Mouse (Mus musculus): ENCODE measurements at regions not wholly inside any gene's neighbourhood (a gene's known extent, or its start where the extent isn't known, plus 50 kb on each side); places are given as distances from the start of the nearest gene placed in this dataset.

DNA sequence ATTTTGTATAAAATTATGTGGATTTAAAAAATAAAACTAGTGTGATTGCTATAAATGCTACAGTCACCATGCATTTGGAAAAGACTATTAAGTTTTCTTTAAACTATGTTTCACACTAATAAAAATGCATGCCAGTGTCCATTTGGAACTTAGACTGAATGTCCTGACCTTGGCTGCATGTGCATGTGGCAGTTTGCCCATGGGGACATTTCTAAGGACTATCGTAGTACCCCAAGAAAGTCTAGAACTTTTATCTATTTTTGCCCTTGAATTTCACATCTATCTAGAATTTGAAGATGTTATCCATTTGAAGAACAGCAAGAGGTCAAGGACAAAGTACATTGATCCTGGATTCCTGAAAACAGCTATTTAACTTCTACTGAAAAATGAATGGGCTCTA is 745.9 kb downstream of the Tmem182 start:
- TF ChIP-seq CTCF (IDR thresholded peaks at IDR 0.05; ENCODE audit: borderline replicate concordance, extremely low read depth, insufficient read depth, insufficient read length) = no peak
- TF ChIP-seq POLR2A (IDR thresholded peaks at IDR 0.05; ENCODE audit: borderline replicate concordance, extremely low read depth, insufficient read depth, insufficient read length, poor library complexity, severe bottlenecking) = no peak

DNA sequence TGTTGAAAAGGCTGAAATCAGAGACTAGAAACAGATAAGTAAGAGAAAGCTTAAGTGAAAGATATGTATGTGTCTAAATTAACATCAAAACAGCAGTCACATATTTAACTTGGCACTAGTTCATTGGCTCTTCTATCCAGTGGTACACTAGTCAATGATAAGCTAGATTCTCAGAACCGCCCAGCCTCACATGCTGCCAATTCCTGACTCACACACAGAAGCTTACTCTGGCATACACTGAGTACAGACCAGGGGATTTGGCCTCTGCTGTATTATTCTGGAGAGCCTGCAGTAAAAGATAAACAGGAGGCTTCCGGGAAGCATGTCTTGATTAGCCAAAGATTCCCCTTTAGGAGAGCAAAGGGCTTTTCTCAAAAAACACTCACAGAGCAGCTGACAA is 750.2 kb downstream of the Tmem182 start:
- DNase-seq (ENCODE audit: low read depth) = peak; percentile 92
- TF ChIP-seq POLR2A (IDR thresholded peaks at IDR 0.05; ENCODE audit: borderline replicate concordance, extremely low read depth, insufficient read depth, insufficient read length, poor library complexity, severe bottlenecking) (no peak), CTCF (IDR thresholded peaks at IDR 0.05; ENCODE audit: borderline replicate concordance, extremely low read depth, insufficient read depth, insufficient read length) (no peak)

More for the DNA sequence above, 745.9 kb downstream of the Tmem182 start:
- DNase-seq (ENCODE audit: low read depth) = no peak

DNA sequence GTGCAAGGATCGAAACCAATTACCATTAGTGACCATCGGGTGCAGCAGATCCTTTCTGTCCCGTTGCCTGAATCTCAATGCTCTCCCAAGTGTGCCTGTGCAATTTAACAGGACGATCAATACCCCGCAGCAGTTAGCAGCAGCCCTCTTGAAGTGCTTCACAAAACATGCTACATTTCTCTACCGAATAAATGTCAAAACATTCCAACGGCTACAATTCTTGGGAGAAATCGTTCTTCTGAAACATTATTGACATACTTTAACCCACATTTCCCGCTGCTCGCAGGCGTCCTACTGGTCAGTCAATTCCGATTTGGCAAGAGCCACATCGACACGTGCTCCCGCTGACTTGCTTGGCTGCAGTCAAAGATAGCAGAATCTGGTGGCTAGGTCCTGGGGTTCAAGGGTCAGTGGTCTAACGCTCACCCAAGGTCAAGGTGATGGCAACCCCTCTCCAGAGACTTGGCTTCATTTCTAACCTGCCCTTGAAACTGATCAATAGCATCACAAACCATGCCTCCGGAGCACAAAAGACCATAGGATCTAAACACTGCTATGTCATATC is 753.8 kb downstream of the Tmem182 start:
- peak; percentile 53 for DNase-seq (ENCODE audit: low read depth)
- TF ChIP-seq CTCF (IDR thresholded peaks at IDR 0.05; ENCODE audit: borderline replicate concordance, extremely low read depth, insufficient read depth, insufficient read length) = no peak
- no peak for TF ChIP-seq POLR2A (IDR thresholded peaks at IDR 0.05; ENCODE audit: borderline replicate concordance, extremely low read depth, insufficient read depth, insufficient read length, poor library complexity, severe bottlenecking)

DNA sequence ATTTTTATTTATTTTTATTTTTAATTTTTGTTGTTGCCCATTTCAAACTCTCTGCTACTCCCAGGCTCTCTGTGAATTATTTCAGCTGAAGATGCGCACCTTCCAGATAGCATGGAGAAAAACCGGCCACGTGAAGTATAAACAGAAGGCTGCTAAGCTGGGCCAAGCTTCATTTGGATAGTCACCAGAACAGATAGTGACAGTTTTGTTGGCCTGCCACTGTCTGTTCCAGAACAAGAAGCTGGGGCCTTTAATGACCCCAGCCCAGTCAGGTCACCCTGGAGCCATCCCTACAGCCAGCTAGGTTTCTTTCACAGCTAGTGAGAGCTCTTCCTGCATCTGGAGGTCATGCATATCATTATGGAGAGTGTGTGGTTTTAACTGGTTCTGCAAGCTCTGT is 754.6 kb downstream of the Tmem182 start:
- DNase-seq (ENCODE audit: low read depth) = no peak
- TF ChIP-seq POLR2A (IDR thresholded peaks at IDR 0.05; ENCODE audit: borderline replicate concordance, extremely low read depth, insufficient read depth, insufficient read length, poor library complexity, severe bottlenecking) (no peak), CTCF (IDR thresholded peaks at IDR 0.05; ENCODE audit: borderline replicate concordance, extremely low read depth, insufficient read depth, insufficient read length) (no peak)

DNA sequence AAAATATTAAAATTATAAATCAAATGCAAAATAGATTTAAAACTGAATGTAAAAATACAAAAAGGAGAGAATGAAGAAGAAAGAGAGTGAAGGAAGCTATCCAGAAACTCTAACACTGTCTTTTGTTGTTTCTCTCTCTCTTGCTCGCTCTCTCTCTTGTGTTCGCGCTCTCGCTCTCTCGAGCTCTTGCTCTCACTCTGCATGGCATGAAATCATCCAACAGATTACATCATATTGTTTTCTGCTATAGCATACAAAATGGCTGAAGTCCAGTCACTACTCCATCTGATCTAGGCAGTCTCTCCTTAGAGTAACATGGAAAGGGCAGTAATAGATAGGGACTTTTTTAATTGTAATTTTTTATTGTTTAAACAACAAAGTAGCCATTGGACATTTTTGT is 798.1 kb downstream of the Tmem182 start:
- no peak for TF ChIP-seq POLR2A (IDR thresholded peaks at IDR 0.05; ENCODE audit: borderline replicate concordance, extremely low read depth, insufficient read depth, insufficient read length, poor library complexity, severe bottlenecking)
- TF ChIP-seq CTCF (IDR thresholded peaks at IDR 0.05; ENCODE audit: borderline replicate concordance, extremely low read depth, insufficient read depth, insufficient read length) = no peak

DNA sequence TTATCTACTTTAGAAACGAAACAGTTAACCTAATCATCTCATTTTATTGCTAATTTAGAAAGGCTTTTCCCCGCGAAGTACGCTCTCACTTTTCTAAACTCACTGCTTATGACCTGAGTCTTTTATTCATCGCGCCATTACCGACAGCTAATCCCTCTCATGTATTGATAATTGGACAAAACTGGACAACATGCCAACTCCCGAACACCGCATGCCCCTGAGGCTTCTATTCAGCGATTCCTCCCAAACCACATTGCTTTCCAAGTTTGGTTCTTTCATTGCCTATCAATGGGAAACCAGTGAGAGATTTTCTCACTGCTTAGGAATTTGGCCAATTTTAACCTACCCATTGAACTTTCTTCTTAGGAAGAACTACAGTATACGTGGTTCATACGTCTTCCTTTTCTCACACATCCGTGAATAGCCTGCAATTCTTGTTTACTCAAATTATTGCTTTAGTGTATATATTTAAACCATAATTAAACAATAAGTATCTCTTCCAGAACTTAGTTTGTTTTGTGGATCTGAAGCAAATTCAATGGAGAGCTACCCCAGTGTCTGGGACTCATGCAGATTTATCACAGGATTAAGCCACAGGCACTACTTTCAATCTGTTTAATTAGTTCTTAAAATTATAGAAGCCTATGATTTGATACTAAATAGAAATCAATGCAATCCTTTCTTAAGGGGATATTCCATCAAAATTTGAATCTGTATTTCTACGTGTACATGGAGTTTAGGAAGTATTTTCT is 799.8 kb downstream of the Tmem182 start:
- DNase-seq (ENCODE audit: low read depth) = peak; percentile 97
- TF ChIP-seq POLR2A (IDR thresholded peaks at IDR 0.05; ENCODE audit: borderline replicate concordance, extremely low read depth, insufficient read depth, insufficient read length, poor library complexity, severe bottlenecking) = no peak
- TF ChIP-seq CTCF (IDR thresholded peaks at IDR 0.05; ENCODE audit: borderline replicate concordance, extremely low read depth, insufficient read depth, insufficient read length) = no peak

More for the DNA sequence above, 798.1 kb downstream of the Tmem182 start:
- peak; percentile 58 for DNase-seq (ENCODE audit: low read depth)

DNA sequence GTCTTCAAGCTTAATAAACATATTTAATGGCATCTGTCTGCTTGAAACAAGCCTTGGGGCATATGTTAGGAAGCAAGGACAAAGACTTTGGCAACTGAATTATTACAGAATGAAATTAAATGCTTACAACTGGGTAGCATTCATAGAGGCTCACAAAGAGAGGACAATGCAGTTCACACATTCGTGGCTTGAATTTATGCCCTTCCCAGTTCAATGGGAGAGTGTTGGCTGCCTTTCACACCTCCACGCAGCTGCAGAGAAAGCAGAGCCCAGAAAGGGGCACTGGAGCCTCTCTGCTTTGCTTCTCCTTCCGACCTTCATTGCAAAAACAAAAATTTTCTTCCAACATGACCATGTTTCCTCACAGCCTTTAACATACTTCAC is 800.3 kb downstream of the Tmem182 start:
- peak; percentile 96 for DNase-seq (ENCODE audit: low read depth)
- TF ChIP-seq POLR2A (IDR thresholded peaks at IDR 0.05; ENCODE audit: borderline replicate concordance, extremely low read depth, insufficient read depth, insufficient read length, poor library complexity, severe bottlenecking) = no peak
- no peak for TF ChIP-seq CTCF (IDR thresholded peaks at IDR 0.05; ENCODE audit: borderline replicate concordance, extremely low read depth, insufficient read depth, insufficient read length)

DNA sequence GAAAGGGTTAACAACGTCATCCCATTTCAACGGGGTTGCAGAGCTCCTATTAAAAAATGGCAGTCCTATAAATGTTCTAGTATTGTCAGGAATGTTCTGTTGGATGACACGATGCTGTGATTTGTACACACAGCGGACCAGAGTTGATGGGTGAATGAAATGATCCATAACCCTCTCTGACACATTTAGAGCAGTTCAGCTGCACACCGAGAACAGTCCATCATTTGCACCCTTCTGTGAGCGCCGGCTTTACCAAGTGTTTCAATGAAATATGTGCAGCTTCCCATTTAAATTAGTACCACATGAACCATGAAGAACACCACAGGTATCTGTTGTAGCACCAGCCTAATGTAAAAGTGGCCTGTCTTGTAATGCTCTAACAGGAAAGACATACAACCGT is 805.4 kb downstream of the Tmem182 start:
- no peak for TF ChIP-seq POLR2A (IDR thresholded peaks at IDR 0.05; ENCODE audit: borderline replicate concordance, extremely low read depth, insufficient read depth, insufficient read length, poor library complexity, severe bottlenecking)
- no peak for TF ChIP-seq CTCF (IDR thresholded peaks at IDR 0.05; ENCODE audit: borderline replicate concordance, extremely low read depth, insufficient read depth, insufficient read length)

DNA sequence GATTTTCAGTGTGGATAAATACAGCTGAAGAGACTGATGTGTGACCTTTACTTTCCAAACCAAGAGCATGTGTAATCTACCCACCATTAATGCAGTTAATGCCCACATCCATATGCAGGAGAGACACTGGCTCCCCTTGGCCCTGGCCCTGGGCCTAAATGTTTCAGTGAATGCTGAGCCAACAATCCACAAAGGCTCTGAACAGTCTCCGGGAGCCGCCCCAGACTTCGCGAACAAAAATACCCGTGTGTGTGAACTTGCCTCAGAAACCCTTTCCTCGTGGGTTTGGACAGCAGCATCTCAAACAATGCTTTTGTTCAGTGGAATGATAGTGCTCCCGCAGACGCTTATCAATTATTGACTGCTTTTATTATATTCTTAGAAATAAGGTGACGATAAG is 846.4 kb downstream of the Tmem182 start:
- DNase-seq (ENCODE audit: low read depth) = peak; percentile 94

More for the DNA sequence above, 805.4 kb downstream of the Tmem182 start:
- no peak for DNase-seq (ENCODE audit: low read depth)

DNA sequence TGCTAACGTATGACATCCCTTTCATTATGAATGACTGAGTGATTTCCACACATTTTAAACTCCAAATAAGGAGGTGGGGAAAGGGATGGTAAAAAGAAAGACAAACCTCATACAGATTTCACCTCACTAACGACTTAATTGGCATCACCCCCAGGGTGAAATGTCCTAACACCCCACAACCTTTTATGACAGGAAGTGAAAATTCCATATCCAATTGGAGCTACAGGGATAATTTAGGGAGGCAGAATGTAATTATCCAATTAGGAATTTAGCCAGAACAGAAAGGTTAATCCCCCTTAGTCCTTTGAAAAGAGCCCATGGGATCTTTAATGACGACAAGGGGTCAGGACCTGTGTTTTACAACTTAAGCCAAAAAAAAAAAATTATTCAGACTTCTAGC is 846.8 kb downstream of the Tmem182 start:
- peak; percentile 89 for DNase-seq (ENCODE audit: low read depth)
- no peak for TF ChIP-seq CTCF (IDR thresholded peaks at IDR 0.05; ENCODE audit: borderline replicate concordance, extremely low read depth, insufficient read depth, insufficient read length)
- no peak for TF ChIP-seq POLR2A (IDR thresholded peaks at IDR 0.05; ENCODE audit: borderline replicate concordance, extremely low read depth, insufficient read depth, insufficient read length, poor library complexity, severe bottlenecking)

More for the DNA sequence above, 846.4 kb downstream of the Tmem182 start:
- no peak for TF ChIP-seq POLR2A (IDR thresholded peaks at IDR 0.05; ENCODE audit: borderline replicate concordance, extremely low read depth, insufficient read depth, insufficient read length, poor library complexity, severe bottlenecking)
- TF ChIP-seq CTCF (IDR thresholded peaks at IDR 0.05; ENCODE audit: borderline replicate concordance, extremely low read depth, insufficient read depth, insufficient read length) = no peak

DNA sequence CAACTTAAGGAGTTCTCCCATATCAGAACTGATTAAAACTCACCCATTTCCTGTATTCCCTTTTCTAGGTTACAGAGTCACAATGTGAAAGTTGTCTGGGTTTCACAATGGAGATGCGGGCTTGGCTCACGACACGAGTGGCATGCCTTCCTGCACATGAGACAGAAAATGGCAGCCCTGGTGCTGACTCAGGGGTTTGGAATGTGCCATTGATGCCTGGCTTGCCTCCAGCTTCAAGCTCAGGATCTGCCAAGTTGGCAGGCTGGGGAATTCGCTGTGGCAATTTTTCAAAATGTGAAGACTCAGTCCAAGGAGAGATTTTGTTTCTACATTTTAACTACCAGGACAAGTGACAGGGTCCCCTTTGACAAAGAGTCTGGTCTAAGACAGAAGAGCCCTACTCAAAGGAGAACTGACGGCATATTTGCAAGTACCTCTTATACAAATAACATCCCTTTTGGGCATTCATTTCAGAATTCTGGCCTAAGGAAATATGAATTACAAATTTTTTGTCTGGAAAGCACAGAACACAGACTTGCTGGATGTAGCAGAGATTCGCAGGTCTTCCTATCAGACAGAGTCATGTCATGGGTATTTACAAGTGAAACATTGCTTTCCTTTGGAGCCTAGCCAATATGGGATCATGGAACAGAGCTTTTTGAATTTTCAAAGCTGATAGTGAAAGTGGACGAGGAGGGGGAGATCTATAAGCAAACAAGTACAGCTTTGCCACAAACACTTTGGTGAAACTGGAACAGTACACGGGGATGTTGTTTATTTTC is 847.4 kb downstream of the Tmem182 start:
- peak; percentile 97 for DNase-seq (ENCODE audit: low read depth)
- TF ChIP-seq POLR2A (IDR thresholded peaks at IDR 0.05; ENCODE audit: borderline replicate concordance, extremely low read depth, insufficient read depth, insufficient read length, poor library complexity, severe bottlenecking) (no peak), CTCF (IDR thresholded peaks at IDR 0.05; ENCODE audit: borderline replicate concordance, extremely low read depth, insufficient read depth, insufficient read length) (no peak)

All from brain, embryonic 14.5 days (tissue).